Mouse (Mus musculus): ENCODE measurements at regions not wholly inside any gene's neighbourhood (a gene's known extent, or its start where the extent isn't known, plus 50 kb on each side); places are given as distances from the start of the nearest gene placed in this dataset.
"Not testable (repeated sequence)": the region's sequence is repeated elsewhere in the genome, so short reads cannot be mapped to it uniquely, and the experiment has no call there.

- H3ac ChIP-seq (ENCODE audit: control insufficient read depth, insufficient read length): no peak overlapping the region
- no peaks in the 10 kb centered on the region for H3K36me3 ChIP-seq (ENCODE audit: control insufficient read depth, insufficient read depth)
- no peaks in the 10 kb centered on the region for H3K79me2 ChIP-seq (ENCODE audit: control insufficient read depth, insufficient read depth)
- TF ChIP-seq MYOD1 (IDR thresholded peaks at IDR 0.05; ENCODE audit: control insufficient read depth in 1 of 3, insufficient read length in 2 of 3, low read depth in 2 of 3) (no peak), USF1 (IDR thresholded peaks at IDR 0.05; ENCODE audit: low read depth) (no peak), CEBPB (IDR thresholded peaks at IDR 0.05; ENCODE audit: insufficient read depth, poor library complexity, severe bottlenecking) (no peak), REST (IDR thresholded peaks at IDR 0.05; ENCODE audit: insufficient read depth, insufficient read length) (no peak), SRF (IDR thresholded peaks at IDR 0.05; ENCODE audit: control insufficient read depth, insufficient read length, low read depth) (no peak), TCF12 (IDR thresholded peaks at IDR 0.05; ENCODE audit: insufficient read depth, poor library complexity, severe bottlenecking) (no peak), POLR2A (IDR thresholded peaks at IDR 0.05; ENCODE audit: insufficient read length, low read depth) (no peak), MAX (IDR thresholded peaks at IDR 0.05; ENCODE audit: low read depth) (no peak), E2F4 (IDR thresholded peaks at IDR 0.05; ENCODE audit: insufficient read depth) (no peak), TCF3 (IDR thresholded peaks at IDR 0.05; ENCODE audit: insufficient read length, low read depth) (no peak)
- no peak overlapping the region for H3K4me3 ChIP-seq
- no peaks in the 10 kb centered on the region for H3K27me3 ChIP-seq (ENCODE audit: control insufficient read depth, insufficient read depth, insufficient read length)
- H3K4me2 ChIP-seq (ENCODE audit: low read depth): no peak overlapping the region
Observed at GRCm38 (mm10) chr6:37645551-37645950, 115.6 kb downstream of the Akr1d1 start.

- not testable (repeated sequence) for H3ac ChIP-seq (ENCODE audit: control insufficient read depth, insufficient read length); H3K79me2 ChIP-seq (ENCODE audit: control insufficient read depth, insufficient read depth); H3K4me2 ChIP-seq (ENCODE audit: low read depth); H3K36me3 ChIP-seq (ENCODE audit: control insufficient read depth, insufficient read depth); H3K27me3 ChIP-seq (ENCODE audit: control insufficient read depth, insufficient read depth, insufficient read length); H3K4me3 ChIP-seq
Observed at GRCm38 (mm10) chr6:37657300-37657699, 127.3 kb downstream of the Akr1d1 start.

- no peaks in the 10 kb centered on the region for H3K27me3 ChIP-seq (ENCODE audit: control insufficient read depth, insufficient read depth, insufficient read length)
- peak overlapping the region; percentile 40 for H3K4me2 ChIP-seq (ENCODE audit: low read depth)
- TF ChIP-seq MYOG (IDR thresholded peaks at IDR 0.05; ENCODE audit: control insufficient read depth in 1 of 3, insufficient read depth in 1 of 3, insufficient read length in 2 of 3, low read depth in 2 of 3) (peak in 1 of 3 experiments; percentile 12), POLR2AphosphoS2 (IDR thresholded peaks at IDR 0.05; ENCODE audit: insufficient read length, low read depth) (no peak), POLR2A (IDR thresholded peaks at IDR 0.05; ENCODE audit: insufficient read length, low read depth) (no peak), MYOD1 (IDR thresholded peaks at IDR 0.05; ENCODE audit: control insufficient read depth in 1 of 3, insufficient read length in 2 of 3, low read depth in 2 of 3) (peak in 2 of 3 experiments; percentile 1 to 32)
- no peaks in the 10 kb centered on the region for H3K36me3 ChIP-seq (ENCODE audit: control insufficient read depth, insufficient read depth)
- H3ac ChIP-seq (ENCODE audit: control insufficient read depth, insufficient read length): no peak overlapping the region
- no peaks in the 10 kb centered on the region for H3K79me2 ChIP-seq (ENCODE audit: control insufficient read depth, insufficient read depth)
- H3K4me3 ChIP-seq: no peak overlapping the region
Observed at GRCm38 (mm10) chr6:37658021-37658650, 128.2 kb downstream of the Akr1d1 start.

- Histone ChIP-seq H3K79me2 (ENCODE audit: control insufficient read depth, insufficient read depth) (no peaks in the 10 kb centered on the region), H3K36me3 (ENCODE audit: control insufficient read depth, insufficient read depth) (no peaks in the 10 kb centered on the region), H3K27me3 (ENCODE audit: control insufficient read depth, insufficient read depth, insufficient read length) (no peaks in the 10 kb centered on the region), H3K4me3 (no peak overlapping the region), H3ac (ENCODE audit: control insufficient read depth, insufficient read length) (no peak overlapping the region), H3K4me2 (ENCODE audit: low read depth) (no peak overlapping the region)
- no peak for TF ChIP-seq POLR2A (IDR thresholded peaks at IDR 0.05; ENCODE audit: insufficient read length, low read depth)
- no peak for TF ChIP-seq TCF12 (IDR thresholded peaks at IDR 0.05; ENCODE audit: insufficient read depth, poor library complexity, severe bottlenecking)
- TF ChIP-seq POLR2AphosphoS2 (IDR thresholded peaks at IDR 0.05; ENCODE audit: insufficient read length, low read depth): no peak
- TF ChIP-seq MYOD1 (IDR thresholded peaks at IDR 0.05; ENCODE audit: control insufficient read depth in 1 of 3, insufficient read length in 2 of 3, low read depth in 2 of 3): no peak
- TF ChIP-seq TCF3 (IDR thresholded peaks at IDR 0.05; ENCODE audit: insufficient read length, low read depth): no peak
- TF ChIP-seq MYOG (IDR thresholded peaks at IDR 0.05; ENCODE audit: control insufficient read depth in 1 of 3, insufficient read depth in 1 of 3, insufficient read length in 2 of 3, low read depth in 2 of 3): no peak
- TF ChIP-seq REST (IDR thresholded peaks at IDR 0.05; ENCODE audit: insufficient read depth, insufficient read length): no peak
- no peak for TF ChIP-seq MAX (IDR thresholded peaks at IDR 0.05; ENCODE audit: low read depth)
- TF ChIP-seq E2F4 (IDR thresholded peaks at IDR 0.05; ENCODE audit: insufficient read depth): no peak
- TF ChIP-seq CEBPB (IDR thresholded peaks at IDR 0.05; ENCODE audit: insufficient read depth, poor library complexity, severe bottlenecking): no peak
- TF ChIP-seq SRF (IDR thresholded peaks at IDR 0.05; ENCODE audit: control insufficient read depth, insufficient read length, low read depth): no peak
- no peak for TF ChIP-seq USF1 (IDR thresholded peaks at IDR 0.05; ENCODE audit: low read depth)
Observed at GRCm38 (mm10) chr6:37662747-37663146, 132.8 kb downstream of the Akr1d1 start.

- H3K4me3 ChIP-seq: no peak overlapping the region
- no peak overlapping the region for H3K4me2 ChIP-seq (ENCODE audit: low read depth)
- no peaks in the 10 kb centered on the region for H3K79me2 ChIP-seq (ENCODE audit: control insufficient read depth, insufficient read depth)
- no peak for TF ChIP-seq SRF (IDR thresholded peaks at IDR 0.05; ENCODE audit: control insufficient read depth, insufficient read length, low read depth)
- TF ChIP-seq USF1 (IDR thresholded peaks at IDR 0.05; ENCODE audit: low read depth): no peak
- TF ChIP-seq CEBPB (IDR thresholded peaks at IDR 0.05; ENCODE audit: insufficient read depth, poor library complexity, severe bottlenecking): no peak
- TF ChIP-seq REST (IDR thresholded peaks at IDR 0.05; ENCODE audit: insufficient read depth, insufficient read length): no peak
- no peak for TF ChIP-seq MYOD1 (IDR thresholded peaks at IDR 0.05; ENCODE audit: control insufficient read depth in 1 of 3, insufficient read length in 2 of 3, low read depth in 2 of 3)
- TF ChIP-seq POLR2AphosphoS2 (IDR thresholded peaks at IDR 0.05; ENCODE audit: insufficient read length, low read depth): no peak
- no peak for TF ChIP-seq MYOG (IDR thresholded peaks at IDR 0.05; ENCODE audit: control insufficient read depth in 1 of 3, insufficient read depth in 1 of 3, insufficient read length in 2 of 3, low read depth in 2 of 3)
- TF ChIP-seq TCF12 (IDR thresholded peaks at IDR 0.05; ENCODE audit: insufficient read depth, poor library complexity, severe bottlenecking): no peak
- TF ChIP-seq TCF3 (IDR thresholded peaks at IDR 0.05; ENCODE audit: insufficient read length, low read depth): no peak
- TF ChIP-seq POLR2A (IDR thresholded peaks at IDR 0.05; ENCODE audit: insufficient read length, low read depth): no peak
- TF ChIP-seq MAX (IDR thresholded peaks at IDR 0.05; ENCODE audit: low read depth): no peak
- no peak for TF ChIP-seq E2F4 (IDR thresholded peaks at IDR 0.05; ENCODE audit: insufficient read depth)
- no peaks in the 10 kb centered on the region for H3K36me3 ChIP-seq (ENCODE audit: control insufficient read depth, insufficient read depth)
- H3ac ChIP-seq (ENCODE audit: control insufficient read depth, insufficient read length): no peak overlapping the region
- H3K27me3 ChIP-seq (ENCODE audit: control insufficient read depth, insufficient read depth, insufficient read length): no peaks in the 10 kb centered on the region
Observed at GRCm38 (mm10) chr6:37665576-37665975, 135.6 kb downstream of the Akr1d1 start.

All from myocyte (in vitro differentiated cells).